ENCODE assay signal across 8 mouse cellular contexts in genomic region chr8:124192976-124193375, GRCm38 (mm10). TPM values are rescaled to one million over a fixed set of nuclear protein-coding genes. Genes with fewer than 3 reads are reported as not detected.
A peak's percentile ranks its signal among the peaks of the same experiment; 100 is the strongest.
DNase-seq lines count a peak whose midpoint lies in the region; ATAC-seq lines count a peak whose summit lies in the region.

No protein-coding gene starts in this region.

- no peak overlapping the region for H3K9ac ChIP-seq in kidney, embryonic 16.5 days (replicated peaks; ENCODE audit: low read length)

- ATAC-seq in cerebellum, adult (ENCODE audit: insufficient number of reproducible peaks, low FRiP score, low TSS enrichment), result no peak
- ATAC-seq in megakaryocyte-erythroid progenitor cell, adult 5-6 weeks (replicated peaks; ENCODE audit: low FRiP score, low TSS enrichment, poor library complexity, severe bottlenecking), result no peak
- no peak for ATAC-seq in kidney, embryonic 16.5 days (ENCODE audit: low FRiP score, low TSS enrichment)

- H3K4me2 ChIP-seq in kidney, embryonic 16.5 days (replicated peaks; ENCODE audit: low read depth, low read length), result no peak overlapping the region

- H3K36me3 ChIP-seq in kidney, embryonic 16.5 days (ENCODE audit: insufficient read depth, low read length), result no peaks in the 10 kb centered on the region

- no peaks in the 10 kb centered on the region for H3K9me3 ChIP-seq in kidney, embryonic 16.5 days (ENCODE audit: low read length)

- H3K4me1 ChIP-seq in kidney, embryonic 16.5 days (ENCODE audit: insufficient read depth, low read length), result peaks cover 10% of the 10 kb centered on the region

- H3K27me3 ChIP-seq in kidney, embryonic 16.5 days (ENCODE audit: insufficient read depth, low read length), result no peaks in the 10 kb centered on the region

- no peak overlapping the region for H3K27ac ChIP-seq in kidney, embryonic 16.5 days (ENCODE audit: low read length)

- no peak overlapping the region for H3K4me3 ChIP-seq in kidney, embryonic 16.5 days (ENCODE audit: low read length)

- 74% methylated on average over 10 of the region's 10 CpGs for WGBS in kidney, embryonic 16.5 days

- DNase-seq in cerebellum, adult 11-12 months, result peak; percentile 14
- peak; percentile 67 to 69 for DNase-seq in right cerebral cortex, postnatal 10 days (ENCODE audit: low spot score in 2 of 2)
- DNase-seq in right cerebral cortex, postnatal 25 days, result no peak
- DNase-seq in heart, postnatal 4 days, result peak; percentile 69
- DNase-seq in skeletal muscle tissue, adult 2 months (ENCODE audit: low read depth, low spot score), result peak; percentile 78

RNA-seq across cellular contexts. Expression of gene Galnt2, which starts 38.2 kb away (rescaled TPM):
- 10 to 100 TPM; 47.2 to 52.9 TPM for total RNA-seq in heart, postnatal 4 days (2021)
- total RNA-seq in megakaryocyte-erythroid progenitor cell, adult 5-6 weeks (2014; fragmentation: Nextera tagmentation), result 9.5 and 12.4 TPM in 2 replicates
- total RNA-seq in megakaryocyte-erythroid progenitor cell, adult 5-6 weeks (2017), result 1.9 and 6.8 TPM in 2 replicates
- 47.0 and 47.1 TPM in 2 replicates for polyA plus RNA-seq in kidney, embryonic 16.5 days (2015; fragmentation: Nextera tagmentation; extraction: Ambion mirVana)
